Mouse (Mus musculus): ENCODE data around the gene Bin2. TPM values are rescaled to one million over a fixed set of nuclear protein-coding genes. Genes with fewer than 3 reads are reported as not detected.

The Bin2 gene
- total RNA-seq, 1 experiment: 12.5 TPM

DNA sequence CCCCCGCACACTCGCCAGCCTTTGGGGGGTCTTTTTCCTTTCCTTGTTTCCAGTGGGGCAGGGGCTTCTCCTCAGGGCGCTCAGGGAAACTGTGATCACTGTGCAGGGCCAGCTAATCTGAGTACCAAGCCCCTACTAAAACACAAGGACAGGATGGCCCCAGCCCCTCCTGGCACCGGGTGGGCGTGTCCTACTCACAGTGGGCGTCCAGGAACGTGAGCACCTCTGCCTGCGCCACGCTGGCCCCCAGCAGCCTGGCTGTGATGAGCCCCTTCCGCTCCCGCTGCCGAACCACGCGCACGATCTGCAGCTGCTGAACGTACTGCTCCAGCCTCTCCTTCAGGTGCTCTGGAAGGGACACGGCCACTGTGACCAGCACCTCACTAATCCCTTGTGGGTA, 34.6 kb upstream of the Bin2 start:
- no peaks in the 10 kb centered on the region for H3K36me3 ChIP-seq (ENCODE audit: control insufficient read depth, insufficient read depth, low read length, poor library complexity, severe bottlenecking)
- no peak for TF ChIP-seq CHD2 (IDR thresholded peaks at IDR 0.05; ENCODE audit: low read depth, low read length)
- H3K9ac ChIP-seq (ENCODE audit: insufficient read depth, low read depth, low read length, poor library complexity, severe bottlenecking): no peak overlapping the region; the same call in 1 of the 2 replicates
- DNase-seq (ENCODE audit: low read depth, low spot score): no peak
- no peak overlapping the region for H3K27ac ChIP-seq (ENCODE audit: insufficient read depth, low read depth, low read length, poor library complexity, severe bottlenecking)
- H3K9me3 ChIP-seq (ENCODE audit: control insufficient read depth, insufficient read depth, low read depth, low read length): no peaks in the 10 kb centered on the region
- peaks cover 0 to 15% of the 10 kb centered on the region in 2 experiments; a peak in 1 of 4 replicates for H3K4me1 ChIP-seq (ENCODE audit: control insufficient read depth in 2 of 2, insufficient read depth in 2 of 2, low read length in 2 of 2, poor library complexity in 1 of 2)
- in situ Hi-C loops (cut with MboI; ENCODE audit: low sequenced_read_pairs in 2 of 2, unreplicated experiment in 2 of 2): no loop called here
- H3K4me3 ChIP-seq (ENCODE audit: insufficient read depth in 1 of 2, low read depth in 1 of 2, low read length in 2 of 2, poor library complexity in 1 of 2, severe bottlenecking in 1 of 2): no peak overlapping the region

DNA sequence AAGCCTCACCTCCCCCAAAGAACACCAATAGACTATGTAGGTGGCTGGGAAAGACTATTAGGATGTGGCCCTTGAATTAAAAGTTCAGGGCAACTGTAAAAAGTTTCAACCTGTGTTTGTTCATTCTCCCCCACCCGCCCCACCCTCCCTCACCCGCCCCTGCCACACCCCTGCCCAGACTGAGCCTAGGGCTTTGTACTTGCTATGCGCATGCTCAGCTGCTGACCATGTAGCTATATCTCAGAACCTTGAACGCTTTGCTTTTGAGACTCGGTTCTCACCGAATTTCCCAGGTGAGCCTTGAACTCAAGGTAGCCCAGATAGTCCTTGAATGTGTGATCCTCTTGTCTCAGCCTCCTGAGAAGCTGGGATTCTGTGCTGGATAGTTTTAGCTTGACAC, 32.5 kb upstream of the Bin2 start:
- in situ Hi-C loops (cut with MboI; ENCODE audit: low sequenced_read_pairs in 2 of 2, unreplicated experiment in 2 of 2): no loop called here
- Histone ChIP-seq H3K9me3 (ENCODE audit: control insufficient read depth, insufficient read depth, low read depth, low read length) (no peaks in the 10 kb centered on the region), H3K9ac (ENCODE audit: insufficient read depth, low read depth, low read length, poor library complexity, severe bottlenecking) (no peak overlapping the region), H3K4me1 (ENCODE audit: control insufficient read depth in 2 of 2, insufficient read depth in 2 of 2, low read length in 2 of 2, poor library complexity in 1 of 2) (peaks cover 0 to 17% of the 10 kb centered on the region in 2 experiments; a peak in 1 of 4 replicates), H3K36me3 (ENCODE audit: control insufficient read depth, insufficient read depth, low read length, poor library complexity, severe bottlenecking) (no peaks in the 10 kb centered on the region), H3K4me3 (ENCODE audit: insufficient read depth in 1 of 2, low read depth in 1 of 2, low read length in 2 of 2, poor library complexity in 1 of 2, severe bottlenecking in 1 of 2) (no peak overlapping the region), H3K27ac (ENCODE audit: insufficient read depth, low read depth, low read length, poor library complexity, severe bottlenecking) (no peak overlapping the region)
- no peak for DNase-seq (ENCODE audit: low read depth, low spot score)
- TF ChIP-seq HCFC1 (IDR thresholded peaks at IDR 0.05; ENCODE audit: borderline replicate concordance, insufficient read depth, low read length): no peak
- no peak for TF ChIP-seq ZC3H11A (IDR thresholded peaks at IDR 0.05; ENCODE audit: borderline replicate concordance, low read depth, low read length)
- no peak for TF ChIP-seq ZNF384 (IDR thresholded peaks at IDR 0.05; ENCODE audit: low read depth, low read length)
- TF ChIP-seq CHD2 (IDR thresholded peaks at IDR 0.05; ENCODE audit: low read depth, low read length): no peak
- no peak for TF ChIP-seq MAFK (IDR thresholded peaks at IDR 0.05; ENCODE audit: insufficient read depth, low read depth, low read length)

GRCm38 (mm10) chr15:100701108-100701507, 31.8 kb upstream of the Bin2 start:
- no peaks in the 10 kb centered on the region for H3K36me3 ChIP-seq (ENCODE audit: control insufficient read depth, insufficient read depth, low read length, poor library complexity, severe bottlenecking)
- in situ Hi-C loops (cut with MboI; ENCODE audit: low sequenced_read_pairs in 2 of 2, unreplicated experiment in 2 of 2): no loop called here

DNA sequence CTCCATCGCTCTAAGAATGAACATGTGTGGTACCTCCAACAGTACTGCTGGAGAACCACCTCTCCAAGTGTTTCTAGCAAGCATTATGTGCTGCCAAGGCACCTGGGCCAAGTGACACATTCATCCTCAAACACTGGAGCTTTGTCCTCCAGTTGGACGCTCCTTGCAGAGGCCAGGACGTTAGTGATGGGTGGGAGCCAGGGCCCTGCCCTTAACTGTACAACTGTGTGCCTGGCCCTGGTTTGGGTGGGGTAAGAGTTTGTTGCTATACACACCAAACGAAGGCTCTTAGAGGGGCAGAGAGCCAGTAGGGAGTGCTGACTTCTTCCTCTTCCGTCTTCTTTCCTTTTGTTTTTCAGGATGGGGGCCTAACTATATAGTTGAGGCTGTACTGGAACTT, 31.1 kb upstream of the Bin2 start:
- no peaks in the 10 kb centered on the region for H3K9me3 ChIP-seq (ENCODE audit: control insufficient read depth, insufficient read depth, low read depth, low read length)
- DNase-seq (ENCODE audit: low read depth, low spot score): no peak
- H3K9ac ChIP-seq (ENCODE audit: insufficient read depth, low read depth, low read length, poor library complexity, severe bottlenecking): no peak overlapping the region
- TF ChIP-seq ZC3H11A (IDR thresholded peaks at IDR 0.05; ENCODE audit: borderline replicate concordance, low read depth, low read length) (no peak), CHD2 (IDR thresholded peaks at IDR 0.05; ENCODE audit: low read depth, low read length) (no peak), MAFK (IDR thresholded peaks at IDR 0.05; ENCODE audit: insufficient read depth, low read depth, low read length) (no peak), ZNF384 (IDR thresholded peaks at IDR 0.05; ENCODE audit: low read depth, low read length) (no peak), HCFC1 (IDR thresholded peaks at IDR 0.05; ENCODE audit: borderline replicate concordance, insufficient read depth, low read length) (no peak)
- peaks cover 0 to 17% of the 10 kb centered on the region in 2 experiments; a peak in 1 of 4 replicates for H3K4me1 ChIP-seq (ENCODE audit: control insufficient read depth in 2 of 2, insufficient read depth in 2 of 2, low read length in 2 of 2, poor library complexity in 1 of 2)
- no peaks in the 10 kb centered on the region for H3K36me3 ChIP-seq (ENCODE audit: control insufficient read depth, insufficient read depth, low read length, poor library complexity, severe bottlenecking)
- in situ Hi-C loops (cut with MboI; ENCODE audit: low sequenced_read_pairs in 2 of 2, unreplicated experiment in 2 of 2): no loop called here
- H3K4me3 ChIP-seq (ENCODE audit: insufficient read depth in 1 of 2, low read depth in 1 of 2, low read length in 2 of 2, poor library complexity in 1 of 2, severe bottlenecking in 1 of 2): no peak overlapping the region
- H3K27ac ChIP-seq (ENCODE audit: insufficient read depth, low read depth, low read length, poor library complexity, severe bottlenecking): no peak overlapping the region

More at GRCm38 (mm10) chr15:100701108-100701507, 31.8 kb upstream of the Bin2 start:
- Histone ChIP-seq H3K9me3 (ENCODE audit: control insufficient read depth, insufficient read depth, low read depth, low read length) (no peaks in the 10 kb centered on the region), H3K4me1 (ENCODE audit: control insufficient read depth in 2 of 2, insufficient read depth in 2 of 2, low read length in 2 of 2, poor library complexity in 1 of 2) (peaks cover 0 to 17% of the 10 kb centered on the region in 2 experiments; a peak in 1 of 4 replicates), H3K27ac (ENCODE audit: insufficient read depth, low read depth, low read length, poor library complexity, severe bottlenecking) (no peak overlapping the region), H3K9ac (ENCODE audit: insufficient read depth, low read depth, low read length, poor library complexity, severe bottlenecking) (no peak overlapping the region), H3K4me3 (ENCODE audit: insufficient read depth in 1 of 2, low read depth in 1 of 2, low read length in 2 of 2, poor library complexity in 1 of 2, severe bottlenecking in 1 of 2) (no peak overlapping the region)
- TF ChIP-seq MAFK (IDR thresholded peaks at IDR 0.05; ENCODE audit: insufficient read depth, low read depth, low read length): no peak
- TF ChIP-seq ZC3H11A (IDR thresholded peaks at IDR 0.05; ENCODE audit: borderline replicate concordance, low read depth, low read length): no peak
- TF ChIP-seq HCFC1 (IDR thresholded peaks at IDR 0.05; ENCODE audit: borderline replicate concordance, insufficient read depth, low read length): no peak
- no peak for TF ChIP-seq CHD2 (IDR thresholded peaks at IDR 0.05; ENCODE audit: low read depth, low read length)
- TF ChIP-seq ZNF384 (IDR thresholded peaks at IDR 0.05; ENCODE audit: low read depth, low read length): no peak
- DNase-seq (ENCODE audit: low read depth, low spot score): no peak

DNA sequence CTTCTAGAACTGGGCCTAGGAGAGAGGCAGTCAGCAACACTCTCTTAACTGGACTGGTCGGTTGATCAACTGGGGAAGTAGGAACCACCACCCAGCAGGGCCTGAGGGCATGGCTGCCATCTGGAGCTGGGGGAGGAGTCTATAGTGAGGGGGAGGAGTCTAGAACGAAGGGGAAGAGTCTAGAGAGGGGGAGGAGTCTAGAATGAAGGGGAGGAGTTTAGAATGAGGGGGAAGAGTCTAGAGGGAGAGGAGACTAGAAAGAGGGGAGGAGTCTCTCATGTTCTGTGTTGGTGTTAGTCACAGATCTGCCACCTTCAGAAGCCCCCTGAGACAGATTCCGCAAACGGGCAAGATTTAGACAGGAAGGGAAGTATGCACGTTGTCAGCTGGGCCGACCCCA, 30.0 kb upstream of the Bin2 start:
- TF ChIP-seq MAFK (IDR thresholded peaks at IDR 0.05; ENCODE audit: insufficient read depth, low read depth, low read length): no peak
- no peak for TF ChIP-seq HCFC1 (IDR thresholded peaks at IDR 0.05; ENCODE audit: borderline replicate concordance, insufficient read depth, low read length)
- no peak for TF ChIP-seq ZNF384 (IDR thresholded peaks at IDR 0.05; ENCODE audit: low read depth, low read length)
- no peak for TF ChIP-seq ZC3H11A (IDR thresholded peaks at IDR 0.05; ENCODE audit: borderline replicate concordance, low read depth, low read length)
- no peak for TF ChIP-seq CHD2 (IDR thresholded peaks at IDR 0.05; ENCODE audit: low read depth, low read length)
- Histone ChIP-seq H3K4me3 (ENCODE audit: insufficient read depth in 1 of 2, low read depth in 1 of 2, low read length in 2 of 2, poor library complexity in 1 of 2, severe bottlenecking in 1 of 2) (no peak overlapping the region), H3K9ac (ENCODE audit: insufficient read depth, low read depth, low read length, poor library complexity, severe bottlenecking) (no peak overlapping the region), H3K4me1 (ENCODE audit: control insufficient read depth in 2 of 2, insufficient read depth in 2 of 2, low read length in 2 of 2, poor library complexity in 1 of 2) (peaks cover 0 to 17% of the 10 kb centered on the region in 2 experiments; a peak in 1 of 4 replicates), H3K27ac (ENCODE audit: insufficient read depth, low read depth, low read length, poor library complexity, severe bottlenecking) (no peak overlapping the region), H3K9me3 (ENCODE audit: control insufficient read depth, insufficient read depth, low read depth, low read length) (no peaks in the 10 kb centered on the region), H3K36me3 (ENCODE audit: control insufficient read depth, insufficient read depth, low read length, poor library complexity, severe bottlenecking) (no peaks in the 10 kb centered on the region)
- DNase-seq (ENCODE audit: low read depth, low spot score): no peak
- in situ Hi-C loops (cut with MboI; ENCODE audit: low sequenced_read_pairs in 2 of 2, unreplicated experiment in 2 of 2): no loop called here

All from ES-E14 (cell line).